Mouse (Mus musculus): ENCODE results near the gene Ppm1l.

Ppm1l gene

DNA sequence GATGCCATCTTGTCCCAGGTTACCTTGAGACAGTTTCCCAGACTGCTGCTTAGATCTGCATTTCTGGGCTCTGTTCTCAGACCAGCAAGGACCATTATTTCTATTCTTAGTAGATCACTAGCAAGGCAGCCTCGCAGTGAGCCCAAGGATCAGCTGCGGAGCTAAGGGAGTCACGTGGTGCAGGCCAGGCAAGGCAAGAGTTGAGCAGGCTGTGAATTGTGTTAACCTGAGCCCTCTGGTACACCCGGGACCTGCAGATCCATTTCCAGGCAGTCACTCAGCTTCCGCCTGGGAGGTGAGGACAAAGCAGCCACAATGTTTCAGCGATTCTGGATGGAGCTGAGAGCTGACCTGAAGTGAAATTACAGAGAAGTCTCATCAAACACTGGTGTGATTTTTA, 185.3 kb downstream of the Ppm1l start:
- DNase-seq = no peak

DNA sequence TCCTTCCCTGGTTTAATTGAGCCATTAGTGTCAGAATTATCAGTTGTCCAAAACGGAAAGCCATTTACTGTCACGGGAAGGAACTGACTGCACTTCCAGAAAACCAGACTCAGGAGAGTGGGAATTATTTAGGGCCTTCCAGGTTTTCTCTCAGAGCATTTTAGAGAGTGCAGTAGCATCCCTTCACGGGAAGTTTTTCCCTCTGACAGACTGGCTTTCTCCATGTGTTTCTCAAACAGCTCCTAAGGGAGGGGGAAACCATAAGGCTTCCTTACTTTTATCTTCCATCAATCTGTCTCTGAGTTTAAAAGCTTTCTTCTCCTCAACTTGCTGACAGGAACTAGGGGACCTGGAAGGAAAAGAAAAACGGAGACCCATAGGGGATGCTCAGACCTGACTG, 185.9 kb downstream of the Ppm1l start:
- no peak for DNase-seq

DNA sequence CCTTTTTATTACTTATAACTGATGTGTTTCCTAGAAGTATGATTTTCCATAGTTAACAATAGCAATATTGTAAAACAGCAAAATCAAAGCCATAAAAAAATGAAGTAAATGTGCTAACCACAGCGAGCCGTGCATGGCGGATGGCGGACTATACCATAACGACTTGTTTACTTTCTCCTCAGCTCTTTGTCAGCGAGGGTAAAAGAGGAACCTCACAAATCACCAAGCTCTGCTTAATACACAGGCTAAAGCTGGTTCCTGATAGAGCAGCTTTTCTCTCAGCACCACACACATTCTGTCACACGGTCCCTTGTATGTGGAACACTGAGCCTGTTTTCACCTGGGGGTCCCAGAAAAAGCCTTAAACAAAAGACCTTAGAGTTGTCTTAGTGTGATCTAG, 188.4 kb downstream of the Ppm1l start:
- DNase-seq = no peak

DNA sequence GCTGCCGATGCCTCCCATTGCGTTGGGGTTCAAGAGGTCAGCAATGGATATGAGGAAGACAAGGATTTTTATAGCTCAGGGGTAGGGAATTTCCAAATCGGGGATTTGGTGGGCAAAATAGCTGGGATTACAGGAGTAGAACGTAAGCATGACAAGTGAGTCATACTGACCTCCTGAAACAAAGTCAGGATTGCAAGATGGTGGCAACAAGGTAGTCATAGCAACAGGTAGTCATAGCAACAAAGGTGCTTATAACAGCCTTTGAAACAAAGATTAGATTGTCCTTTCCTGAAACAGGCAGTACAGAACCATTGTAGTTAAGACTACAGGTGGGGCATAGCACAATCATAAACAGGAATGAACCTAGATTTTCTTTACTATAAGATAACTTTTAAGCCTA, 189.7 kb downstream of the Ppm1l start:
- no peak for DNase-seq

DNA sequence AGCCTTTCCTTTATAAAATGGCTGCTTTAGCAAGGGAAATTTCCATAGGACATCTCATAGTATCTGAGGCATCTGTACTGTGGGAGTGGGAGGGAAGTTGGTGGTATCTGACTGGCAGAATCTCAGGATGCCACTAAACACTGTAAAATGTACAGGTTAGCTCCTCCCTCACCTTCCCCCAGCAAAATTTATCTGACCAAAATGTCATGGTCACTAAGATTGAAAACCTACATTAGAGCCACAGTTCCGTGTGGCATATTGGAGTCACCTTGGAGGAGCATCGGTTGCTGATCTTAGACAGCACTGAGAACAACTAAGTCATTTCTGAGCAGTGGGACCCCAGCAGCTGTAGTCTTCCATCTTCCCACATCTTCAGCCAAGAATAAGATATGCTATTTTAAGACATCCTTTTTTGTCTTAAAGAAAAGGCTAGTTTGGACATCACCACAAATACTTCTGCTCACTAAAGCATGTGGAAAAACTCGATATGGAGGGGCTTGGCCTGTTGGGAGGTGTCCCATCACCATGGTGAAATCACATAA, 192.8 kb downstream of the Ppm1l start:
- no peak for DNase-seq

DNA sequence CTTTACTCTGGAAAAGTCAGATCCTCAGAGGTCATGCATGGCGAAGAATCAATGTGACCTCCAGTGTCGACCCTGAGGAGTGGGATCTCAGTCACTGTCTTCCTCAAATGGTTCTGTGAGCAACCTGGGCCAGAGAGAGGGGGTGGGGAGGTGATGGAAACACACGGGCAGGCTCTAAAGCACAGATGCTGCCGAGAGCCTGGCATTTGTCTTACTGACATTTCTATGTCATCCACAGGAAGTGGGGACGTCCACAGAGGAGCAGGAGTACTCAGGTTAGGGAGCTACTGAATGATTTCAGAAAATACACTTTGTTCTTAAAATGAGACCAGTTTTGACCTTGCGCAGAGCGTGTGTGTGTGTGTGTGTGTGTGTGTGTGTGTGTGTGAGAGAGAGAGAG, 195.2 kb downstream of the Ppm1l start:
- DNase-seq = no peak

DNA sequence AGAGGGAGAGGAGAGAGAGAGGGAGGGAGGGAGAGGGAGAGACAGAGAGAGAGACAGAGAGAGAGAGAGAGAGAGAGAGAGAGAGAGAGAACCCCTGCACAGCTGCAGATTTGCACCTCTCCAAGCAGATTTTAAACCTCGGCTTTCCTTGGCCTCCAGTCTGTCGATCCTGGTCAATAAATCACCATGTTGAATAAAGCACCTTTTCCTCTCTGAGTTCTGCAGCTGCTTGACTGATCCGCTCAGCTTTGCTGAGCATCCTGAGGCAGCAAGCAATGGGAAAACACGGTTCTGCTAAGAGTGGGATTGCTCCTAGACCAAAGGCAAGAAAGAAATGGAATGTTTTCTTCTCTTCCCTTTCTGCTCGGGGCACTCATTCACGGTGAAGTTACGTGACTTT, 195.7 kb downstream of the Ppm1l start:
- DNase-seq = no peak

DNA sequence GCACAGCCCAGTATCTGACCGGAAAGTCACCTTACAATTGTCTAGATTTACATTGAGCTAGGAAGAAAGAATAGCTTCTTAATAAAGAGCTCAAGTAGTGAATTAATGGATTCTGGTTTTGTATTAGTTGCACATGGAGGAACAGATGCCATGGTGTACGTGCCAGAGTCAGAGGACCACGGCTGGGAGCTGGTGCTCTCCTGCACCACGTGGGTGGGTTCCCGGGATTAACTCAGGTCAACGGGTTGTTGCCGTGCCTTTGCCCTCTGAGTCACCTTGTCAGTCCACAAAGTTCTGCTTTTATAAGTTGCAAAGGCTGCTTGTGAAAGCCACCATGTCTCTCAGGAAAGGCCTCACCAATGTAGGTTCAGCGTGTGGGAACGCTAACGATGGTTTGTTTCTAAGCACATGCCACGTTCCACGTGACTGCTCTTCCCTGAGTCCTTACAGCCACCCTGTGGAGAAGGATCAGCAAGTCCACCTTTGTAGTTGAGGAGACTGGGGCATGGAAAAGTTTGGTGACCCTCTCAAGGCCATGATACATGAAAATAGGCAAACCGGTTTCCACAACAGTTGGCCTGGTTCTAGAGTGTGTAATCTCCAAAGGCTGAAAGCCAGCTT, 199.2 kb downstream of the Ppm1l start:
- no peak for DNase-seq

DNA sequence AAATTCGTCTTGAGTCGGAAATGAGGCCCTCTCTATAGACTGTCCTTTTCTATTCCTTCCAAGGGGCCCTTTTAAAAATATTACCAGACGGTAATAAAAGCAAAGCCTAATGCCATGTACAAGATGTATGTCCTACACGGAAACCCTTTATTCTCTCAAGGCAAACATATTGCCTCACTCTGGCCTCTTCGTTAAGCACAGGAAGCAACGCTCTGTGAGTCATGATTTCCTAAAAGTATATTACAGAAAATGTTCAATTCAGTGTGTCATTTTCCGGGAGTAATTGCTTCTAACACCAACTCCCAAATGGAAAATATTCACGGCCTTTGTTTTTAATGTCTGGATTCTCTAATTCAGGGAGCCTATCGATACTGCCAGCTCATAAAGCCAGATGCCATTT, 202.5 kb downstream of the Ppm1l start:
- no peak for DNase-seq

DNA sequence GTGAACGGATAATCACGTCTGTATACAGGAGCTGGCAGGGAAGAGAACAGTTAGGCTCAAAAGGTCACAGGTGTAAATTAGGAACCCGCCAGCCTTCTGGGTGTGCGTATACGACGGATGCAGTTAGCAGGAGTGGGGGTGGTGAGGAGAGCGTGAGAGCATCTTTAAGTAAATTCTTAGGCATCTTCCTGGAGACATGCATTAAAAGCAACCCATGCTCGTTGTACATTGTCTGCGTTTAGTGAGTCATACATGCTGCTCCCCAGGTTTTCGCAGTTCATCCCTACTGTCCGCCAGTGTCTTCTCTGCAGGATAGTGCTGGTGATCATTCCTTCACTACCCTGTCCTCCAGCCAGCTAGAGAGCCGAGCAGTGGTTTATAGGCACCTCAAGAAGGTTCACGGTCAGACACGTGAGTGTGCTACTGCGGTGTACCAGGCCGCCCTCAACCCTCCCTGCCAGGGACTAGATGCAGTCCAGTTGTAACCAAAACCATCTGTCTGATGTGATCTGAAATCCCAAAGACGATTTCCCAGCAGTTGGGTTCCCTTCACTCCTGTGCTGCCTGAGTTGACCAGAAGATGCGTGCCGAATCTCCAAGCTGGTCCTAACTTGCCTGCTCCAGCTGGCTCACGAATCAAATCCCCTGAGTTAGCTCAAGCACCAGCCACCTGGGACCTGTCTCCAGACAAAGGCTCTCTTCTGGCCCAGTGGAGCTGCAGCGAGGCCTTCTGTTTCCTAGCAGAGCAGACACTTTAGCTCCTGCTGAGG, 203.3 kb downstream of the Ppm1l start:
- no peak for DNase-seq

DNA sequence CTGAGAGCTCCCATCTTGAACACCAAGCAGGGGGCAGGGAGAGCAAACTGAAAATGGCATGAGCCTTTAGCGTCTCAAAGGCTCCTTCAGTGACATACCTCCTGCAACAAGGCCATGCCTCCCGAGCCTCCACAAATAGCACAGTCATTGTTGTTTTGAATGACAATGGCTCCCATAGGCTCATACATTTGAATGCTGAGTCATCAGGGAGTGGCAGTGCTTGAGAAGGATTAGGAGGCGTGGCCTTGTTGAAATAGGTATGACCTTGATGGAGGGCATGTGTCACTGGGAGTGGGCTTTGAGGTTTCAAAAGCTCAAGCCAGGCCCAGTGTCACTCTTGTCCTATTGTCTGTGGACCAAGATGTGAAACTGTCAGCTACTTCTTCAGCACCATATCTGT, 205.6 kb downstream of the Ppm1l start:
- DNase-seq = no peak

DNA sequence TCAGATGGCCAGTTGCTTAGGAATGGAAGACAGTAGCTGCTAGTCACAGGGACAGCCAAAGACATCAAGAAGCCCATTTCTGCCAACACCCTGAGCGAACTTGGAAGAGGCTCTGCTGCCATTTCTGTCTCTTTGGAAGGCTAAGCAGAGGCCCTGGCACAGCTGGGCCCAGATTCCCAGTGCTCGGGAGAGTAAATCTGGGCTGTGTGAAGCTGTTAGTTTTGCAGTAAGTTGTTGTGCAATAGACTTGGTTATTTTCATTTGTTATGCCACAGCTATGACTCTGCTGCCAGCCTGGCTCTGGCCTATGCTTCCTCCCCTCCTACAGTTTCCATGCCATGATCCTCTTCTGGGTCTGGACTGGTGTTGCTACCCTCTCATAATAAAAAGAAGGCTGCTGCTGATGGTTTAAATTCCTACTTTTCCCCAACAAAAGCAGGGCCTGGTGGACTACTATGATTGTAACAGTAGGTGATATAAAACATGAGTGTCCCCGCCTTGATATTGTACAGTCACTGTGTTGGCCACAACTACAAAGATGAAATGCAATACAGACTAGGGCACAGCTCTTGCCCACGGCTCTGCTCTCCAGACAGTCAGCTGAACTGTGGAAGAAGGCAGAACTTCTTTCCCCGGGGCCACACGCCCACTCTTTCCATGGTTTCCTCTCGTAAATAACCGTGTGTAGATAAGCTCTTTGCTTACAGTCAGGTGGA, 207.9 kb downstream of the Ppm1l start:
- DNase-seq = no peak

DNA sequence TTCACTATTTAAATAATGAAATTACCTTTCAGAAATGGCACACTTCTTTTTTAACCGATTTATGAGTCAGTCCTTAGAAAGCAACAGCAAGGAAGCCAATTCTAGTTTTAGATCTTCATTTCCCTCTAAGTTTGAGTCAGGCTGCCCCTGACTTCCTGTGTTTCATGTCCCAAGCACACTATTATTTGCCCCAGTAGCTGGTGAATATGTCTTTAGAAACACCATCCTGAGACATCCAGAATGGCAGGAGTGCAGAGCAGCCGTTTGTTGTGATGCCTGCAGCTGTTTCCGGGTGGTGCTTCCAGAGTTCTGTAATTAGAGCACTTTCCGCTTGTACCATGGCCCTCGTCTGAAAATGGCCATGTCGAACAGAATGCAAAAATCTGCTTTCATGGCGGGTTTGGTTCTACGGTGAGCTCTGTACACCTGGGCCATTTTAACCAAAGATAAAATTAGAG, 208.4 kb downstream of the Ppm1l start:
- no peak for DNase-seq

DNA sequence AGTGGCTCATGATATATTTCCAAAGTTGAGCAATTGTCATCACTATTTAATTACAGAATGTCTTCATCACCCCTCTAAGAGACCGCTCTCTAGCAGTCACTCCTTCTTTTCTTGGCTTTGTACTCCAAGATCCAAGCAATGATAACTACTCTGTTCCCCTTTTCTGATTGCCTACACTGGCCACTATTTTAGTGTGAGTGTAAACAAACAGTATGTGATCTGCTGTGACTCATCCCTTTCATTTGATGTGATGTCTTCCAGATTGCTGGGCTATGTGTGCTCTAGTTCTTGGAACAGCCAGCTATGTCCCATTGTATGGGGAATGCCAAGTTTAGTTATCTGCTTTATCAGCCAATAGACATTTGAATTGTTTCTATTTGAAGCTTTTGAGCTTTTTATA, 210.7 kb downstream of the Ppm1l start:
- no peak for DNase-seq

DNA sequence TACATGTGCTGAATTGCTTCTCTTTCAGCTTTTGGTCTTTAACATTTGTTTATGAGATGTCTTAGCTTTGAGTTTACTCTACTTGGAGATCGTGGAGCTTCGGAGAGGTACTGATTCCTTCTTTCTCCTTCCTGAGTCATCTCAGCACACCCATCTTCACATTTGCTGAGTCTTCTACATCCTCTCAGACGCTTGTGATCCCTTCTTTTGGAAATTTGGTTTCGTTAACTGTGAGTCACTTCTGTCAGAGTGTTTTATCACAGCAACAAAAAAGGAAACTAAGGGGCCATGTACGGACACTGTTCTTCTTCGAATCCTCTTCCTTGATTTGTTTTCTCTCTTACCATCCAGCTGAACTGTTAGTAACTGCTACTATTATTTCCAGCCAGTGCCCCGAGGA, 212.9 kb downstream of the Ppm1l start:
- no peak for DNase-seq

DNA sequence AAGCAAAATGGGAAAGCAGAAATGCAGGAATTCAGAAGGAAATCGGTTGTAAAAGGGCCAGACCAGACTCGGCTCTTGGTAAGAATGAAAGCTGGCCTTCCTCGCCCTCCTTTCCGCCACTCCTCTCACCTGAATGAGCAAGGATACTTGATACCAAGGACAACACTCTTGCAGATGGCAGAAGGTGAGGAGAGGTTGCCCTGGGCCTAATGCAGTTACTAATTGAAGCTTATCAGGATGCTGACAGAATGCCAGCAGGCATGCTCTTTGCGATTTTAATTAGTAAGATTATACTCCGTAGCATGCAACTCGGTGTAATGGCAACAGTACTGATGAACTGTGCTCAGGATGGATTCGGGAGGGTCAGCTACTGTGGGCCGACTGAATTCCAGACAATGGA, 214.8 kb downstream of the Ppm1l start:
- no peak for DNase-seq

DNA sequence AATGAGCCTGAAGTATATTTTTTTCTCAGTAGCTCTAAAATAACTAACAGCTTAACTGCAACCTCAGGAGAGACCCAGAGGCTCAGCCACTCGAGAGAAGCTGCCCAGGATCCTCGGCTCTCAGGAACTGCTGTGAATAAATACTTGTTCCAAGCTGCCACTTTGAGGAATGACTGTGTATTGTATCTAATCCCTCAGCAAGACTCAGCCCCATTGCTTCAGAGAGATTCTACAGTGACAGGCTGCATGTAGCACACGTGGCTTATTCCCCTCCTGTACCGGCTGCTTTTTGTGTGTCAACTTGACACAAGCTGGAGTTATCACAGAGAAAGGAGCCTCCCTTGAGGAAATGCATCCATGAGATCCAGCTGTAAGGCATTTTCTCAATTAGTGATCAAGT, 216.0 kb downstream of the Ppm1l start:
- no peak for DNase-seq

DNA sequence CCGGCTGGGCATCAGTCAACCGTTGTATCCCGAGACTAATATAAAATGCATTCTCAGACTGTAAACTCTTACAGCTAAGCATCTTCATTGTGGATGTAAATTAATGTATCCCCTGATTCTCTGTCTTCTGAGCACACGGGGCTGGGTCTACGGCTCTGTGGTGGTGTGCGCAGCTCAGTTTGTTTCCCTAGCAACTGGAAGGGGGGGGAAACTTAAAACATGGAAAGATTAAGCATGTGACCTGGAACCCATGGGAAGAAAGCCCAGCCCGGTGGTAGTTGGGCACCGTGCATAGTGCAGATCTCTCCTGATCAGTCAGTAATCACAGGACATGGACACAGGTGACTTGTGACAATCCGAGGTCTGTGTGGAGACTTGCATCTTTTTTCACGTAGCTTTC, 218.8 kb downstream of the Ppm1l start:
- DNase-seq = no peak

DNA sequence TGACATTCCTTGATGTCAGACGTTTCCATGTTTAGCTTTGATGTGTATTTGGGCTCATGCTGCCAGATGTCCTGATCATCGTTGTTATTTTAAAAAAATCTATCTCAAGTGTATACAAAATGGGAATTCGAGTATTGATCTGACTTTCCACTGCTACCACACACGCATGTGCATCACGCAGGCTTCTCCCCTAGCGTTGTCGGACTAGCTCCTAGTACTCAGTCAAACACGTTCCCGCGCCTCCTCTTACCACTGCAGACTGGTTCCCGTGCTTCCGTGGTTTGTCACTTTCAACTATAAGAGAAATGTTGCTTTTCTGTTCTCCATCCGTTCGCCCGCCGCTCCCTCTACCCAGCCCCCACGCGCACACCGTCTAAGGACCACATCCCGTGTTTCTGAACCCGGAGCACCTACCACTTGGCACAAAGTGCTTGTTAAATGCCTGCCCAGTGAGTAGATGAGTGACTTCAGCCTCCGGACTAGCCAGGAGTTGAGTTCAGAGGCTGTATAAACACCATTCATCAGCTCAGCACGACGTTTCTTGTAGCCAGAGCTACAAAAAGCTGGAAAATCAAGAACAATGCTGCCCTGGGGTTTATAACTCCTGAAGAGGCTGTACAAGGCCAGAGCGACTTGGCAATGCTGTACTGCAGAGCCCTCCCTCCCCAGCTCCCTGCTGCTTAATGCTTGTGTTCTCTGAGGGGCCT, 219.4 kb downstream of the Ppm1l start:
- no peak for DNase-seq

DNA sequence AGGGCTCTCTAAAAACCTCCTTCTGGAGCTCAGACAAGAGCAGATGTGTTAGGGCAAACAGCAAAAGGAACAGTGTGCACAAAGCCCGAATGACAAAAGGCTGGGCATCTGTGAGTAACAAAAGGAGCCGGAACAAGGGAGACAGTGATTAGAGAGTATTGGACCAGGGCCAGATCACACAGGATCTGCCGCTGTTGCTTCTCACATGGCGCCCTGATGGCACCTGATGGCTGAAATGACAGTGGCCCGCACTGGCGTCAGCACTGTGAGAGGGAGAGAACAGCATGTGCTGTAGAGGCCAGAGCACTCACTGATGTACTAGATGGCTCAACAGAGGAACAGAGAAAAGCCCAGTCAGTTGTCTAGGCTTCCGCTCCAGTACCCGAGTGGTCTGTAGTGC, 226.3 kb downstream of the Ppm1l start:
- DNase-seq = no peak

DNA sequence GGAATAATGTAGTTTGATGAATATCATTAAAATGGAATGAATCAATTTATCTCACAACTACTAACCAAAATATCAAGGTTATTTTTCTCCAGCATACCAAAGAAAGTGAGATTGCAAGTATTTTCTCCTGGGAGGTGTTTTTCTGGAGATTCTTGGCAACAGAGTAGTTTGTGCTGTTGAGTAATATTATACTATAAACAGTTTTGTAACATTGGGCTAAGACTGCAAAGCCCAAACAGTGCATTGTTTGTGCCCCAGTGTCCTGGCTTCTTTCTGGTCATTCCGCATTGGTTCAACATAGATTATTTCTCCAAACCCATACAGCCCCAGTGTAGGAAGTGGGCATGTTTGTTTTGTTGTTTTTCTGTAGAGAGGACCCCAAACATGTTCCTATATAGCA, 227.1 kb downstream of the Ppm1l start:
- no peak for DNase-seq

DNA sequence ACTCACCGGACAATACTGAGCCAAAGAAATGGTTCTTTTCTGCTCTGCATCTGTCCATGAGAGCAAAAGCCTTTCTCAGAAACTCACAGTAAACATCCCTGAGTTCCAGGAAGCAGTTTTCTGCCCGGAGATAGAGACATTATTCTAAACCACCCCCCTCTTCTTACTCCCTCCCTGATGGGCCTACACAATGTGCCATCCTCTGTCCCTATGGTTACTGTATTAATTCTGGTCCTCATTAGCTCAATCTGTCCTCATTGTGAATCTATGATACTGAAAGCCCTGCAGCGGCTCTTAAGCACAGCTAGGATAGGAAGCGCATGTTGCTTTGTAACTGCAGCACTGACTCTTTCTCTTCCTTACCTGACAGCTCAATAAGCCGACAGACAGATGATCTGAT, 228.4 kb downstream of the Ppm1l start:
- DNase-seq = no peak

DNA sequence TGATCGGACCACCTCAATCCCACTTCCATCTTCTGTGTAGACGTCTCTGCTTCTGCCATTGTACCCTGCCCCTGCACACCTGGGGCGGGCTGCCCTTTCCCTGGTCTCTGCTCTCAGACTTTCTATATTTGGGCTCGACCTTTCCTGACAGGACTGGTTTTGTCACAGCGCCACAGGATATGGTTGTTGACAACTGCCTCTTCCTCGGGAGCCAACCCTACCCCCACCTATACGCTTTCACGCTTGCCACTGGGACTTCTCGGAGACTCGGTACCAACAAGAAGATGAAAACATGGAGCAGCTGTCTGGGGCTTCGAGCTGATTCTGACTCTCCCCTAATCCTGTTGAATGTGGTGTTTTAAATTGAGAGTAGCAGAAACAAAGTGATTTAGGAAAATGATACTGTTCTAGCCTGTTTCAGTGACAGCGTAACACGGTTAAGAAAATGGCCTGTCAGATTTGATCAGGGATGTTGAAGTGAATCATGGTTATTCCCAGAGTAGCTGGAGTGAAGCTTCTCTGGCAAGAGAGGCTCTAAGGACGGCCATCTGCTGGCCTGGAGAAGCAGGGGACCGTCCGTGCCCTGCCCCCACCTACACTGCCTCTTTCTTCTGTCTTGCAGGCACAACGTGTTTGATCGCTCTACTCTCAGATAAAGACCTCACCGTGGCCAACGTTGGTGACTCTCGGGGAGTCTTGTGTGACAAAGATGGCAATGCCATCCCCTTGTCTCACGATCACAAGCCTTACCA, 232.2 kb downstream of the Ppm1l start:
- no peak for DNase-seq
